Mouse (Mus musculus) telencephalon, adult 2 months (tissue): Measurements from ENCODE around the gene Adgre5.

ENCODE experiments used
- DNase-seq: peaks from one replicate; pipeline ENCODE4 v3.0.0-alpha.2; 2011; ENCODE audit warnings: low read depth, low spot score

Gene Adgre5

DNA sequence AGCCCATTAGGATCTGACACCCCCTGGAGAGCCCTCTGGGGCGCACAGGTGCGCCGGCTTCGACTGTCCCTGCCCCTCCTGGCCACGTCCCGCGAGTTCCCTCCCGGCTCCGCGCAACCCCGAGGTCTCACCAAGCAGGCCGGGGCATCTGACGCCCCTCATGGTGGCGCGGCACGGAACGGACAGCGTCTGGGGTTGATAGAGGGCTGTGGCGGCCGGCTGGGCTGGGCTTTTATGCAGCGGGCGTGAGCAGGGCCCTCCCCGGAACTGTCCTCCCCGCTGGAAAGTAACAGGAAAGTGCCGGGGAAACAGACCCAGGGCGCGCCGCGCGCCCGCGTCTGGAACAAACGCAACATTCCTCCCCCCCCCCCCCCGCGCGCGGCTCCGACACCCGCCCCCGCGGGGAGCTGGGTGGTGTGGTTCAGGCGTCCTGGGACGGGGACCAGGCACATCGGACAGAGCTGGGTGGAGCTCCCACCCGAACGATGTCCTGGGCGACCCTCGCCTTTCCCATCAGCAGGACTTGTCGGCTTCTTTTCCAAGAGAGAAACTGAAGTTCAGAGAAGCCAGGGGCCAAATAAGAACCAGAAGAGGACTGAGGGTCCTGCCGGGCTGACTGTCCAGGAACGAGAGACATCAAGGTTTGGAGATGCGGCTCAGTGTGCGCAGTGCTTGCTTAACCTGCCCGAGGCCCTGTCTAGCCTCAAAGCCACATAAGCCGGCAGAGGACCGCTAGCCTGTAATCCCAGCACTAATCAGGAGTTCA, at the start of gene Adgre5:
Gene Adgre5, minus strand, starts transcription at position 351 of the 766 bp plus-strand sequence.
- no peak for DNase-seq

GRCm38 (mm10) chr8:83789826-83790225, 48.7 kb upstream of the Adgre5 start:
- DNase-seq: no peak

GRCm38 (mm10) chr8:83785046-83785445, 43.9 kb upstream of the Adgre5 start:
- no peak for DNase-seq

DNA sequence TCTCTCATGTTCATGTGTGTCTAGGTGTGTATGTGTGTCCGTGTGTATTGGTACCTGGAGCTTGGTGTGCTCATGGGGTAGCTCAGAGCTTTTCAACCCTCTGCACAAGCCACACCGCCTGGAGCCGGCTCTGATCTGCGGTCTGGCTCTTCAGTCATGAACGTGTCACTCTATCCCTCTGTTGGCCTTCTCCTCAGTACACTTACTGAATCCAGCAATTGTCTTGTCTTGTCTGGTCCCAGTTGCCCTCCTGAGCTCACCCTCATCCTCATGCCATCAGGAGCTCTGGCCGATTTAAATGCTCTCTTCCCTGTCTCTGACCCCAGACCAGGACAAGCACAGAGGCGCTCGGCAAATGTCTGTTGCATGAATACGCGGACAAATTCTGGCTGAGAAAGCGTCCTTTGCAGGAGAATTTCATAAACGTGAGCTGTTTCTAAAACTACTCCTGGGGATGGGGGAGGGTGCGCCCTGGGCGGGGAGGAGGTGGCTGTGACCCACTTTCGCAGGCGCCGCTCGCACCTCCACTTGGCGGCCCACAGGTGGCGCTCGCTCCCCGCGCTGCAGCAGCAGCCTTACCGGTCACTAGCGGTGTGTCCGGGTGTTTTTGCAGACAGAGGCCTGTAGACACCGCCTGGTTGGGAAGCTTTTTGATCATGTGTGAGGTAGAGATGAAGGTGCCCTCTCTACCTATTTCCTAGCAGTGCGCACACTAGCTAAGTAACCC, 41.9 kb upstream of the Adgre5 start:
- DNase-seq: peak; percentile 43

DNA sequence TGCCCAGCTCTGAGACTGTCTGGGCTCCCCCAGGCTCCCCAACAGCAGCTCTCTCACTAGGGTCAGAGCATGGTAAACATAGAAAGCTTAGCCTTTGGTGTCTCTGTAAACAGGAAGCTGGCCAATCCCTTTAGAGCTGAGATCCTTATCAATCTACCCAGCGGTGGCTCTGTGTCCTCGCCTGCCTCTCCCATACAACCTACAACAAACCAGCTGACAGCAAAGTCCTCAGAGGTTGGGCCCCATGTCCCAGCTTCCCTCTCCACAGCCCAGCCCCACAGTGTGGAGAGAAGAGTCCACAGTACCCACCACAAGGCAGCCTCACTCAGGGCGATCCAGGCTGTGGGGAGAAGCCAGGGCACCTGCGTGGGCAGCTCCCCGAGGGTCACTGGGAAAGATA, 38.5 kb upstream of the Adgre5 start:
- no peak for DNase-seq

DNA sequence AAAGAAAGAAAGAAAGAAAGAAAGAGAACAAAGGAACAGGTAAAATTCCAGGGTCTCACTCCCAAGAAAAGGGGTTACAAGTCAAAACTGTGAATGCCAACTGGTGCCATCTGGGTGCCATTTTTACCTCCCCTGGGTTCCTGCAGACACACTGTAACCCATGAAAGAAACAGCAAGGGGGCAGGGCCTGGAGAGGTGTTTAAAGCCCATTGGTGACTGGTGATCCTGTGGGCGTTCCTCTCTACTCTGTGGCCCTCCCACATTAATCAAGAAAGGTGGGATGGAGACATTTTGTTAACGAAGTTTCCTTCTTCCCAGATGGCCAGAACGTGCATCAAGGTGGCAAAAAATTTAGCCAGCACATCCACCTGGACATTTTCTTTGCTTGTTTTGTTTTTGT, 36.9 kb upstream of the Adgre5 start:
- no peak for DNase-seq

DNA sequence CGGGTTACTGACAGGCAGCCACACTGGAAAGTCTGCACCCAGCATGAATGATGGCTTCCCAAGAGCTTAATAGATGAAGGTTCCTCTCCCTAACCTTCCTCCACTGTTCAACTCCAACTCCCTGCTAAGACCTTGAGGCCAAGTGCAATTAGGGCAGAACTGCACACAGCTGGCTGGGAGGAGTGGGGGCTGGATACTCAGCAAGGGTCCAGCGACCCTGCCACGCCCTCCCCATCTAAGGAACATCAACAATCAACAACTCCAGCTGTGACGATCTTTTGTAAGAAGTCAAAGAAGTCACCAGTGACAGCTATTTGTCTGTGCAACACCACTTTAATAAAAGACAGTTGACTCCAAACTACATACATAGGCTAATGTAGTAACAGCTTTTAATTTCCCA, 35.5 kb upstream of the Adgre5 start:
- DNase-seq: no peak

- no peak for DNase-seq
Observed at GRCm38 (mm10) chr8:83774221-83774620, 33.1 kb upstream of the Adgre5 start.

DNA sequence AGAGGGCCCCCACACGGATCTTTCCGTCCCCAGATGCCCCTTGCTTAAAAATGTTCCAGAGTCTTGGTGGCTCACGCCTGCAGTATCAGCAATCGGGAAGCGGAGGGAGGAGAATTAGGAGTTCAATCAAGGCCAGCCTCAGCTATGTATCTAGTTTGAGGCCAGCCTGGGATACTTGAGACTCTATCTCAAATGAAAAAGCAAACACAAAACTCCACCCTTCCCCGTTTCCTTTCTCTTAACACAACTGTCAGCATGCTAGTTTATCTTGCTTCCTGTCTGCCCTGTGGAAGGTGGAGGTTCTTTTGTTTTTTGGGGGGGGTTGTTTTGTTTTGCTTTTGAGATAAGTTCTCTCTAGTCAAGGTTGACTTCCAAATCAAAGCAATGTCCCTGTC, 32.3 kb upstream of the Adgre5 start:
- no peak for DNase-seq

DNA sequence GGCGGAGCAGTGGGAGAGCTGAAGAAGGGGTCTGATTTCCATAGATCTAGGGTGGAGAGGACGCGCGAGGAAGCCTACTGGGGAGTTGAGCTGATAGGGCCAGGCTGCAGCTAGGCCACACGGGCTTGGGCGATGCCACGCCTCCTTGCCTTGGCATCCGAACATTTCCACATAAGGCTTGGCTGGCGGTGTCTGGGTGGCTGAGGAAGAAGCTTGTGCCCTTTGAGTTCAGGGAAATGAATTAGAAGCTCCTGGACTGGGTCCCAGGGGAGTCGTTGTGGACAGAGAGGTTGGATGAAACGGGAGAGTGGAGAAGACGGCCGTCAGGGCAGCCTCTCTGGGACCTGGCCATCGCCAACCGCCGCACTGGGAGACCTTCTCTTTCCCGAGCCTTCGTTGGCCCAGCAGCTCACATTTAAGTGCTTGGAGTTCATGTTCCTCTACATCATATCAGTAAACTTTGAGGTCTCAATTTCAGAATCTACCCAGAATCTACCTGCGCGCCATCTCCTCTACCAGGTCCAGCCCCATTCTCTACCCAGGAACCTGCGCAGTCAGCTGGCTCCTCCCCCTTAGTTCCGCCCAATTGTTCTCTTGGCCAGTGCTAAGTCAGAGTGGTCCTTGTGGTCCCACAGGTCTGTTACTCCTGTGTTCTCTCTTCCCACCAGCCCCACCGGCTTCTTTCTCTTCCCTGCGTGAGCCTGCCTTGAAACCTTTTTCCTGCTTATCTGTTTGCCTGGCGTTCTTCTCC, 31.8 kb upstream of the Adgre5 start:
- no peak for DNase-seq

GRCm38 (mm10) chr8:83771791-83772190, 30.7 kb upstream of the Adgre5 start:
- DNase-seq: no peak

DNA sequence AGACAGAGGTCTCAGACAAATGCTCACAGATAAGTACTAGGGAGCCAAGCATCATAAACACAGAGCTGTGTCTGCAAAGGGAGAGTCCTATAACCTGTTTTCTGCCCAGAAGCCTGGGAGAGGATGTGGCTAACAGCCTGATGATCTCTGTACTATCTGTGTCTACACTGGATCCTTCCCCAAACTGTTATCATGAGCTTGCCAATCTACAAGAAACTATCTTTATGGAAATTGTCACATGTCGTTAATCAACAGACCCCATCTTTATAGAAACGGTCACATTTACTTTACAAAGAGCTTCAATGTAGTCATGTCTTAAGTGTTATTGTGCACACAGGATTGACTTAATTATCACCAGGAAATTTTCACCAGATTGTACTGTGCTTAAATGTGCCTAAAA, 29.5 kb upstream of the Adgre5 start:
- DNase-seq: no peak

GRCm38 (mm10) chr8:83769720-83770119, 28.6 kb upstream of the Adgre5 start:
- no peak for DNase-seq

- DNase-seq: no peak
Observed at GRCm38 (mm10) chr8:83768526-83768925, 27.4 kb upstream of the Adgre5 start.

- DNase-seq: no peak
Observed at GRCm38 (mm10) chr8:83767442-83767841, 26.3 kb upstream of the Adgre5 start.

- DNase-seq: no peak
Observed at GRCm38 (mm10) chr8:83765663-83766062, 24.5 kb upstream of the Adgre5 start.

DNA sequence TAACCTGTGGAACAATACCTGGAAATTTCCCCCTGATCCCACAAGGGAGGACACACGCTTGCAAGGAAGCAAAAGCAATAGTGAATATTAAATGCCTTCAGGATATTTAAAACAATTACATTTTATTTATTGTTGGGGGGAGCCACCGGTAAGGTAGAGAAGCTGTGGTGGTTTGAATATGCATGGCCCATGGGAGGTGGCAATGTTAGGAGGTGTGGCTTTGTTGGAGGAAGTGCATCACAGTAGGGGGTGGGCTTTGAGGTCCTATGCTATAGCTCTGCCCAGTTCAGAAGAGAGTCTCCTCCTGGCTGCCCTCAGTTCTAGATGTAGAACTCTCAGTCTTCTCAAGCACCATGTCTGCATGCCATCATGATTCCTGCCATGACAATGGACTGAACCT, 23.6 kb upstream of the Adgre5 start:
- DNase-seq: no peak

DNA sequence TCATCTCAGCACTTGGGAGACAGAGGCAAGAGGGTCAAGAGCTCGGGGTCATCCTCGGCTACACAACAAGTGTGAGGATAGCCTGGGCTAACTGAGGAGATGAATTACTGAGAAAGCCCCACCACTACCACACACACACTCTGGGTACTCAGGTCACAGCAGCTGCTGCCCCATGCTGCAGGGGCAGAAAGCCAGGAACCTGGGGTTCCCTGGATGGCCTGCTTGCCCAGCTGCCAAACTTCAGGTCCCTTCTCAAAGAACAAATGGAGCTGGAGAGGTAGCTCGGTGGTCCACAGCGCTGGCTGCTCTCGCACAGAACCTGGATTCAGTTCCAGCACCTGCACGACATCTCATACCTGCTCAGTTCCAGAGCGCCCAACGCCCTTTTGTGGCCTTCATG, 23.0 kb upstream of the Adgre5 start:
- DNase-seq: no peak

DNA sequence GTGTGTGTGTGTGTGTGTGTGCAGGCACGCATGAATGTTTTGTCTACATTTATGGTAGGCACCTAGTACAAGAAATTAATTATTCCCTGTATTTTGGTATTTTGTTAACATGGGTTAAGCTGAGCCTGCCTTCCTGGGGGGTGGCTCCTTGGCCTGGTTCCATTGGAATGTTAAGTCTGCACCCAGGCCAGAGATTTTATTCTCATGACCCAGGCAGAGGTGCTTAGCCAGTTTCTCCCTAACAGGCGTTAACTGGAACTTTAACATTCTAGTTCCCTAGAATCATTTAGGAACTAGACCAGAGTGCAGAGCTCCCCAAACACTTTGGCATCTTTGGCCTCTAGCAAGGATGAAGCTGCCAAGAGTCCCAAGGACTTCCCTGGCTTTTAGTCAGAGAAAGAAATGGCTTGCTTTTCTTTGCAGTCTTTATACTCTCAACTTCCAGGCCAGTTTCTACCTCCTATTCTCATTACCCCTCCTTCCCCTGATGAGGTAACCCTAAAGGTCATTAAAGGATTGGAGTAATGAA, 18.2 kb upstream of the Adgre5 start:
- no peak for DNase-seq

DNA sequence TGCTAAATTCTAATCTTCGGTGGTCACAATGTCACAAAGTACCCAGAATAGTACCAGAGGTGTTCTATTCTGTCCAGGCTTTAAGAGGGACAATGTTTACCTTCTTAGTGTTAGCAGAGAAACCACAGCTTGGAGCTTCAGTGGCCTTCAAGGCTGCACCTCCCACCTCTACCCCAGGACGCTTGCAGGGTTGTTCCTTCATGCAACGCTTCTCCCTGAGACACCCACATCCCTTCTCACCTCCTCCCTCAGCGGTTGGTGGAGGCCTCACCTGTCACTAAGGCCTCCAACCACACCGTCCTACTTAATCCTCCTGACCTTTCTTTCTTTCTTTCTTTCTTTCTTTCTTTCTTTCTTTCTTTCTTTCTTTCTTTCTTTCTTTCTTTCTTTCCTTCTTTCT, 17.2 kb upstream of the Adgre5 start:
- no peak for DNase-seq

DNA sequence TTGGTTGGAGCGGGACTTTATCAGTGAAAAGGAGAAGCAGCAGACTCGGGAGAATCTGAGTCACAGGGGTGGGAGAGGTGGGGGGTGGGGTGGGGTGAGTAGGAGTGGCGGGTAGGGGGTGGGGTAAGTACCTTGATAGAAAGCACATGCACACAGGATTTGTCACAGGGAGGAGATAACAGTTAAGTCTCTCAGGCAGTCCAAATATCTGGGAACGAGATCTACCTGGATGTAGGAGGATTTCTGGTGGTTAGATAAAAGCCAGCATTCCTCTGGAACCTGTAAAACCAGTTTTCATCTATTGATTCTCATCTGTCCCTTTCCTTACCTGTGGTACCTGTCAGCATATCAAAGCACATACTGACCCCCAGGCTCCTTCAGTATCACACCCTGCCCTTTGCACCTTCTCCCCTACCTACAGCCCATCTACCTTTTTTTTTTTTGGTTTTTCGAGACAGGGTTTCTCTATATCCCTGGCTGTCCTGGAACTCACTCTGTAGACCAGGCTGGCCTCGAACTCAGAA, 16.0 kb upstream of the Adgre5 start:
- no peak for DNase-seq

GRCm38 (mm10) chr8:83756273-83756672, 15.1 kb upstream of the Adgre5 start:
- no peak for DNase-seq
